Mouse (Mus musculus): ENCODE results near the gene Slc35a3.
"Not testable (repeated sequence)": the region's sequence is repeated elsewhere in the genome, so short reads cannot be mapped to it uniquely, and the experiment has no call there.

Gene Slc35a3

DNA sequence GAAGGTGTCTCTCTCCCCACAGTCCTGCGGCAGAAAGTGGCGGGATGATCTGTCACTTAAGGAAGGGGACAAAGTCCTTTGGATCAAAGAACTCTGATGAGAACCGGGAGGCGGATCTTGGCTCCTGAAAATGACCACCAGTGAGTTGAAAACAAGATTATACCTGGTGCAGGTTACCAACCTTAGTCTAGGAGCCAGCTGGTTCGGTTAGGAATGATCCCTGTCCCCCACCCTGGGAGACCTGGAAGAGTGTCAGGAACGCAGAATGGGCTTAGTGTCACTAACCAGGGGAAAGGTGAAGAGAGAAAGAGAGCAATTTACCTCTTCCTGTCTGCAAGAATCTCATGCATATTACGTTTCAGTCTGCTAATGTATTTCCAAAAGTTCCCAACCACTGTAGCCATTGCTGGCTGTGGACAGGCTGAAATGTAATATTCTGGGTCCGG lies at the start of gene Slc35a3:
Gene Slc35a3, minus strand, starts transcription at position 396 of the 446 bp plus-strand sequence.
- no peak for DNase-seq

DNA sequence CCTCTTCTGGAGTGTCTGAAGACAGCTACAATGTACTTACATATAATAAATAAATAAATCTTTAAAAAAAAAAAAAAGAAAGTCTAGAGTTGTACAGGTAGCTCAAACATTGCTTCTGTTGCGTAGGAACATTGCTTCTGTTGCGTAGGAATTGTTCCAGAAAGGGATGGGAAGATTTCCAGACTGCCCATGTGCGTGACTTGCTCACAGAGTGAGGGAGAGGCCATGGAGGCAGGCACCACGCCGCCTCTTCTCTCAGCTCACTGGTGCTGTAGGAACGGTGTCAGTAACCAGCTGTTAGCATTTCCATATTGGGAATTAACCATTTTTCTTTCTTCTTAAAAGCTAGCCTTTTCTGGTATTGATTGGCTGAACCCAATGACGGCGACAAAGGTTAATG lies 40.2 kb upstream of the Slc35a3 start:
- no peak for DNase-seq

DNA sequence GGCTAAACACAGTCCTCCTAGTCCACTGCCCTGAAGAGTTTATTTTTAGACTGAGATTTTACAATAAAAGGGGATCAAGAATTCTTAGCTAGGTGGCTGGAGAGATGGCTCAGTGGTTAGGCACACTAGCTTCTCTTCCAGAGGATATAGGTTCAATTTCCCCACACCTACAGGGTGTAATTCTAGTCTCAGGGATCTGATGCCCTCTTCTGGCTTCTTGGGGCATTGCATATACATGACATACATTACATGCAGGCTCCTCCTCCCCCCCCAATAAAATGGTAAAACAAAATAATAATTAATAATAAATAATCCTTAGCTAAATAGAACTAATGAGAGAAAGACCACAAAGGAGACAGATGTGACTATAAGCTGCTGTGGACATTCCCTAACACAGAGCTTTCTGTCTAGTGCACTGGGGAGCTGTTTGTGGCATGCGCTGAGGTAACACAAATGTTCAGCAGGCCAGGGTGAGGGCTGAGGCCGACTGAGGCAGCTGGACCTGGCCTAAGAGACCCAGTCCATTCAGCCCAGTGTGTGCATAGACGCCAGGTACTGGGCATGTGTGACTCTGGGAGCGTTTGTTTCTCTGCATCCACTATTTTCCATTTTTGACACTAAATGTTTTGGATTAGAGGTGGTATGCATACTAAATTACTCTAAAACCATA lies 38.7 kb upstream of the Slc35a3 start:
- peak; percentile 43 for DNase-seq

DNA sequence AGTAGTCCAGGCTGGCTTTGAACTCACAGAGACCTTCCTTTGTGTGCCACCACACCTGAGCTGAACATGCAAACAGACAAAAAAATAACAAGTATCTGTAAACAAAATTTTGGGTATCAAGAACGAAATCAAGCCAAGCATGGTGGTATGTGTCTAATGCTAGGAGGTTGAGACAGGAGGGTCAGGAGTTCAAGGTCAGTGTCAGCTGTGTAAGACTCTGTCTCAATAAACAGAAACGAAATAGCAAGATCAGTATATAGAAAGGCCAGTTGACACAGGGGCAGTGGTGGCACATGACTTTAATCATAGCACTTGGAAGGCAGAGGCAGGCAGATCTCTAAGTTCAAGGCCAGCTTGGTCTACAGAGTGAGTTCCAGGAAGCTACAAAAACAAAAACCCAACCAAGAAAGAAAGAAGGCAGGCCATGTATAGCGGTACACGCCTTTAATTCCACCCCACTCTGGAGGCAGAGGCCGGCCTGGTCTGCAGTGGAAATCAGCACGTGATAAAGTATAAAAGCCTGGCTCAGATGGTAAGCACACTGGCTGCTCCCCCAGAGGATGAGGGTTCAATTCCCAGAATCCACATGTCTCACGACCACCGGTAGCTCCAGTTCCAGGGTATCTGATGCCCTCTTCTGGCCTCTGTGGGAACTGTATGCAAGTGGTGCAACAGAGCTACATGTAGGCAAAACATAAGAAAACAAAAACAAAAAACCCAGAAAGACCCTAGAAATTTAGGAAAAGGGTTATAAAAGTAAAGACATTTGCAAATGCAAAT lies 36.0 kb upstream of the Slc35a3 start:
- peak; percentile 56 for DNase-seq

DNA sequence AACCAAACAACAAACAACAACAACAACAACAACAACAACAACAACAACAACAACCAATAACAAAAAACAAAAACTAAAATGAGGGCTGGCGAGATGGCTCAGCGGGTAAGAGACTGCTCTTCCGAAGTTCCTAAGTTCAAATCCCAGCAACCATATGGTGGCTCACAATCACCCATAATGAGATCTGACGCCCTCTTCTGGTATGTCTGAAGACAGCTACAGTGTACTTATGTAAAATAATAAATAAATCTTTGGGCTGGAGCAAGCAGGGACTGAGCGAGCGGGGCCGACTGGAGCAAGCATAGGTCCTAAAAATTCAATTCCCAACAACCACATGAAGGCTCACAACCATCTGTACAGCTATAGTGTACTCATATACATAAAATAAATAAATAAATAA lies 35.0 kb upstream of the Slc35a3 start:
- not testable (repeated sequence) for DNase-seq

DNA sequence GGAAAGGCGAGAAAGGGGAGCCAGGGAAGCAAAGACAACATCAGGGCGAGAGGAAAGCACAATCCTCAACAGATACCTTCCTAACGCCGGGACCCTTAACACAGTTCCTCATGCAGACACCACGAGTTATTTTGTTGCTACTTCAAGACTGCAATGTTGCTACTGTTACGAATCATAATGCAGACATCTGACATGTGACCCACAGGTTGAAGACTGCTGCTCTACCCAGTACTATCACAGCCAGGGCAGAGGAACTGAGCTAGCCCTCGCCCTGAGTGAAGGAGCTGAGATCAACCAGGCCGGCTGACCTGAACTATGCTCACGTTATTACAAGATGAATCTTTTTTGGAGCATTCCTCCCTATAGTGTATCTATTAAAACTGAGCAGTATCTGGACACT lies 28.3 kb upstream of the Slc35a3 start:
- no peak for DNase-seq

DNA sequence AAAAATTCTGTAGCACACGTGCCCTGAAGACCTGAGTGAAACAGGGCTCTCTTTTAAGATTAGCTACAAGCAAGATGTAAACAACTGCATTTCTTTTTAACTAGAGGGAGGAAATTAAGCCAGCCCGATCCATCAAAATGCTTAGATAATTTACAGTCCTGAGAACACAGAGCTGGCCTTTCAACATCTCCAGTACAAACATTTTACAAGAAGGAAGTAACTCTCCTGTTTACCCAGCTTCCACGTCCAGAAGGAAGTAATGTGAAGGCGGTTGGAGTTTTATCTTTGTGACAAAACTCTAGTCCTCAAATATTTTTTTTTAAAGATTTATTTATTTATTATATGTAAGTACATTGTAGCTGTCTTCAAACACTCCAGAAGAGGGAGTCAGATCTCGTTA lies 27.5 kb upstream of the Slc35a3 start:
- no peak for DNase-seq

DNA sequence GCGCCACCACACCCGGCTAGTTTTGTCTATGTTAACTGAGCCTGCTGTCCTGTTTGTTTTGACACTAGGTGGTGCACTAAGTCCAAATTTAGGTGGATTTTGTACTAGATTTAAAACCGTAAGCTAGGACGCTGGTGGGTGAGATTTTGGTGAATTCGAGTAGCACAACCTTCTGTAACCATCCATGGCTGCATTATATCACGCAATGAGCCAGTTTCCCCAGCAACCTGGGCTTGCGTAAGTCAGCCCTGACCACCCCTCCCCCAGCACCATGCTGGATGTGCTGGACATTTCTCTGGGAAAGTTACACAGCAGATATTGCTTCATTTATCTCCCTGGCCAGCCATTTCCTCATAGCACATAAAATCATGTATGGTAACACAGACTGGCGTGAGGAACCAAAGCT lies 24.7 kb upstream of the Slc35a3 start:
- DNase-seq = no peak

DNA sequence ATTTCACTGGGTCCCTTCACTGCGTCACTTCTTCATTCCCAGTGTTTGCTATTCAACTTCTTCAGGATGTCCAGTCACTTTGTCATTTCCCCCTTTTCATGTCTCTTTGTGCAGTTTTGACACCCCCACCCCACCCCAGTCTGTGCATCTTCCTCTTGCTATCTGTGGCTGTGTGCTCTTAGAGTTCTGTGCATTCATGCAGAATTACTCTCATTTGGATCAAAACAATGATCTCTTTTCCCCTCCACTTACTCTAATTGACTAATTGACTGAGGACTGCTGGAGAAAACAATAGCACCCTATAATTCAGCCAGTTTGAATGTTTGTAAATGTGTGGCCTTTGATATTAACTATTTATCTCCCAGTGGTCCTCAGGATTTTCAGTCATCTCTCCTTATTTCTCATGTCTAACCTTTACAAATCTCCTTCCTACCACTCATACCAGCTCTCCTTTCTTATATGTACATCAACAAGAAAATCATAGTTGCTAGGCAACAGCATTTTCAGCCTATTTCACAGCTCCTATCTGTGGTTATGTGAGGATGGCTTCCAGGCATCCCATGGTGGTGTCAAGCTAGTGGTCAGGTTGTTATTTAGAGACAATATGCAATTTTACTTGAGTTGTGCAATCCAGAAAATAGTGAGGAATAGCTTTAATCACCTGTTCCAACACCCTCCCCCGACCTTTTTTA lies 17.0 kb upstream of the Slc35a3 start:
- no peak for DNase-seq

DNA sequence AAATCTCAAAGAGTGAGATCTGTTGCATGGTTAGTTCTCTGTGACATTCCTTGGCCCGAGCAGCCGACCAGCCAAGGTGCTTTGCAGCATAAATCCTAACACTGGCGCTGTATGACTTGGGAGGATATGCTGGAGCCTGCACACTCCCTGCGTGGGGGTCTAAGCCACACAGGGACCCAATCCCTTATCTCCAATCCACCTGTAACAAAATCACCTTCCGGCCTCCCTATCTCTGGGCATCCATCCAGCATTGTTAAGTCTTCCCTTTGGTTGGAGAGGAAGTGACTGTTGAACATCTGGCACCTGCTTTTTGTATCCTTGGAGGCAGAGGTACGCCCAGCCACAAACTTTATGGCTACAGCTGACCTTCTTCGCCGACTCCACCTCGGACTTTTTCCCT lies 14.2 kb upstream of the Slc35a3 start:
- DNase-seq = no peak

DNA sequence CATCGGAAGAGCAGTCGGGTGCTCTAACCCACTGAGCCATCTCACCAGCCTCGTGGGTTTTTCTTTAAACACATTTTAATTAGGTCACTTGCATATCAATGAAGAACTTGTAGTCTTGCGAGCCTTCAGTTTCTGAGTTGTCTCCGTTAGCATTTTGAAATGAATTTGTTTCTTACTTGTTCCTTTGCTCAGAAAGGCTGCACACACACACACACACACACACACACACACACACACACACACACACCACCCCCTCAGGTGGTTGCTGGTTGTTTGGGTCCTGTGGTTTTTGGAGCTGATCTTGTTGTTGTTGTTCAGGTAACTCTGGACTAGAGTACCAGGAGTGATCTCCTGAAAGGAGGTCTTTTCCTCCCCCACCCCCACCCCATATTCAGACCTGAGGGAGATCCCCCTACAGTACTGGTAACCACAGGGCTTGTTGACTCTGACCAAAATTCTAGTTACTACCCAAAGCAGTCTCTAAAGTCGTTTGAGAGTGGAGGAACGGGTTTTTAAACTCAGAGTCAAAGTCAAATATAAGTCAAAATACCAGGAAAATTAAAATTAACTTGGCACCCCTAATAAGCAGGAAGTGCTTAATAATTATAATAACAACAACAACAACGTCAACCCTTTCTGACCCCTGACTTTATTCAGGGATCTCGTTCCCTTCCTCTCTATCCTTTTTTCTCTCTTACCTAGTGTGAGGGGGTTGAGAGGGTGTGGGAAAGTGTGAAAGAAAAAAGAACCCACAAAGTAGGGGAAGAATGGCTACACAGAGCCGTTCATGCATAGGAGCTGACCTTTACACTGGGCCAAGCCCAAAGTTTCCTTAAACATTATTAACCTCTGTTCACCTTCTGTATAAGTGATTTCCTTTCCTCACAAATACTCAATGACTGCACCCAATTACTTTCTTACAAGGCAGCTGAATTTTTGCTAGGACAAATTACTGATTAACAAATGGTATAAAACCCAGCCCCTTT lies 11.2 kb upstream of the Slc35a3 start:
- DNase-seq = no peak

DNA sequence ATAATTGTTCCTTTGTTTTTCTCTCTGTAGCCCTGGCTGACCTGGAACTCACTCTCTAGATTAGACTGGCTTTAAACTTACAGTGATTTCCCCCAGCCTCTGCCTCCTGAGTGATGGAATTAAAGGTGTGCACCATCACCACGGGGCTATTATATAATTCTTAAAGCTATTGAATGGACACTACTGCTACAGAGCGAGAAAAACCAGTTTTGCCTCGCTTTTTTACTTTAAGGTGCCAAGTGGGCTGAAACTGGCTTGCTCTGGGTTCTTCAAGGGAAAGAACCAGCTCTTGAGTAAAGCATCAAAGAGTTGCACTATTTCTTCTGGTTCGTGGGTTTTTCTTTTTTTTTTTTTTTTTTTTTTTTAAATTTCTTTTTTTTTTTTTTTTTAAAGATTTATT lies 10.3 kb upstream of the Slc35a3 start:
- no peak for DNase-seq

DNA sequence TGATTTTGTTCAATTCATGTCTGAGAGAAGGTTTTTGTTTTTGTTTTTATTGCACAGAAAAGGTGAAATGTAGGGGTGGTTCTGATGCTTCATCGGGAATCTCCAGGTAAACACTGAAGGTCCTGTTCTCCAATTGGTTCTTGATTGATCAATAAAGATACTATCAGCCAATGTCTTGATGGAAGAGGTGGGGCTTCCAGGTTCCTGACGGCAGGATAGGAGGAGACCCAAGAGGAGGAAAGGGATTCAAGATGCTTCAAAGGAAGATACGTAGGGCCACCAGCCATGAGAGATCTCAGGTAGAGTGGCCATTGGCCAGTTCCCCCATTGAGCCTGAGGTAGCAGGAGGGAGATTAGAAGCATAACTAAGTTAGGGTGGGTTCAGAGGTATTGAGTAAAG lies 6.3 kb upstream of the Slc35a3 start:
- no peak for DNase-seq

DNA sequence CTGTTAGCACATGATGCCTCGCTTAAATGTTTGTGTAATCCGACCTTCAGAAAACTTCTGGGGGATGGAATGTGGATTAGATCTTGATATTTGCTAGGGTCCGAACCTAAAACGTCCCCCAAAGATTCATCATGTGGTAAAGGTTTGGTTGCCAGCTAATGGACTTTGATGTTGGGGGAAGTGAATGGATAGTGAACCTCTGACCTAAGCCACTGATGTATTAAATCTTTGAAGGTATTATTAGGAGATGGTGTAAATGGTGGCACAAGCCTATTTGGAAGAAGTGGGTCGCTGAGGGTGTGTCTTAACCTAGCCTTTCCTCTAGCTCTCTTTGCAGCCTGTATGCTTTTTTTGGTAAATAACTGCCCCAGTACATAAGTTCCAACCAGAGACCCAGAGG lies 400 bp upstream of the Slc35a3 start:
- no peak for DNase-seq

DNA sequence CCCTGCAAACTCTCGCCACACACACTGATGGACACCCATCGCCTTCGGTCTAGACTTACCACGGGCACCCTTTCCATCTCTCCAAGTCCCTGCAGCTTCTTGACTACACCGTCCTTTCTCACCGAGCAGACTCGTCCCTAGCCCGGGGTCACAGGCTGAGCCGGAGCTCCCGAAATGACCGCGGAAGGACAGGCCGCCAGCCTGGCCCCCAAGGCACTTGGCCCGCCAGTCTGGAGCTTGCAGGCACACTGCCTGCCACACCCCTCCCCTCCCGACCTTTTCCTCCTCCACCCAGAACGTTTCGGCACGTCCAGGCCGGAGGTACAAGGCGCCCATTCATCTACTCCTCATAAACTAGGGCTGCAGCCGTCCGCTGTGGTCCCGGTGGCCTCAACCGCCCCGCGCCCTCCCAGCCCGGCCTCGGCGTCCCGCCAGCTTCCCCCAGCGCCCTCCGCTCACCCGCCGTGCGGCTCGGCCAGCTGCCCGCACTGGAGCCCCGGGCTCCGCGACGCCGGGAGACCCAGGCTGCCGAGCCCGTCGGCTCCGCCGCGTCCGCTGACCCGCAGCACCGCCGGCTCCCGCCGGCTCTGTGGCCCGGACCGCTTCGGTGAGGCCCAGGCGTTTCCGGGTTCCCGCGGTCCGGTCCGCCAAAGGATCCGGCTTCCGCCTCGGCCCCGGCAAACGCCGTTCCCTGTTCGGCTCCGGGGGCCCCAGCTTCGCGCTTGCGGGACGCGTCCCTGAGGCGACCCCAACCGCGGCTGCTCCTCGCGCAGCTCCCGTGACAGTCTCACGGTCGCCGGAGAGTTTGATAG lies 801 bp downstream of the Slc35a3 start:
- DNase-seq = peak; percentile 82

DNA sequence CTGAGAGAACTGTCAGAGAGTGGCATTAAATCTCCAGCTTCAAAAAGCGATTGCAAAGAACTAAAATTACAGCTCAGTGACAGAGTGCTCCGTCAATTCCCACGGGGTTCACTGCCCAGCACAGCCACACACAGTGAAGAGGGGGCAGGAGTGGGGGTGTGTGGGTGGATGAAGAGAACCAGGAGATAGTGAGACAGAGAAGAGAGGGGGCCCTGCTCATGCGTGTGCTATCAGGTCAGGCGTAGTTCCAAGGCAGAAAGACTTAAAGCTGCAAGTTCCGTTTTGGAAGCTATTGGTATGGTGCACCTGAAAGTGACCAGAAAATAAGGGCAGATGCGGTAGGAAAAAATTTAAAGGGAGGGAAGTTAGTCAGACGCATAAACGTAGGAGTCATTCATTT lies 1.7 kb downstream of the Slc35a3 start:
- DNase-seq = no peak

DNA sequence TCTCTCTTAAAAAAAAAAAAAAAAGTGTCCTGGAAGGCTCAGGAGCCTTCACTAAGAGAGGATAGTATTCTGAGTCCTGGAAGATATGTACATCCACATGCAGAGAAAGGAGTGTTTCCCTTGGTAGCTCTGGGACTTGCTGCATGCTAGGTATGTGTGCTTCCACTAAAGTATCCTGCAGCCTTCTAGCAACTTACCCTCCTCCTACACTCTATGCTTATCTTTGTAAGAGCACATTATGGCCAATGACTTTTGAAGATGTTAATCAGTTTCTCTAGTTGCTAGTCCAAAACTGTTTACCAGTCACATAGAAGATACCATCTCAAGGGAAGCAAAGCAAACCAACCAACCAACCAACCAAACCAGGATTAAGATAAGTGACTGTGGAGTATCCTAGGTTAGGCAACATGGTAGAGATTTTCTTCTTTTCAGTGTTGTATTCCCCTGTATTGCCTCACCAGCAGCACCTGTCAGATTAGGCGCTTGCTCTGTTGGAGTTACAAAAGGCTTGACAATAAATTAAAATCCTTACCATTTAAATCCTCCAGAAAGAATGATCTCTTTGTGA lies 6.9 kb downstream of the Slc35a3 start:
- DNase-seq = no peak

DNA sequence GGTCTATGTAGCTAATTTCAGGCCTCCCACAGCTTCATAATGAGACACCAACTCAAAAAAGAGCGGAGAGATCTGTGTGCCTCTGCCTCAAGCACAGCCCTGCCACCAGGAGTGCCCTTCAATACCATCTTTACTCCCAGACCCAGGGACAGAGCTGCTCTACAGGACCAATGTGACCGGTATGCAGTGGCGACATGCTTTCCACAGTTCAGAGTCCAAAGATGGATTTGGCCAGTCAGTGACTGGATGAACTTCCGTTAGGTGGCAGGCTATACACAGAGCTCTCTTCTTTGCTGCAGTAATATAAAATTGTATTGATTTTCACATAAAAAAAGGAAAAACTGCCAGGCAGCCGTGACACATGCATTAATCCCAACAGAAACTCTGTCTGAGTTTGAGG lies 8.8 kb downstream of the Slc35a3 start:
- DNase-seq = no peak

DNA sequence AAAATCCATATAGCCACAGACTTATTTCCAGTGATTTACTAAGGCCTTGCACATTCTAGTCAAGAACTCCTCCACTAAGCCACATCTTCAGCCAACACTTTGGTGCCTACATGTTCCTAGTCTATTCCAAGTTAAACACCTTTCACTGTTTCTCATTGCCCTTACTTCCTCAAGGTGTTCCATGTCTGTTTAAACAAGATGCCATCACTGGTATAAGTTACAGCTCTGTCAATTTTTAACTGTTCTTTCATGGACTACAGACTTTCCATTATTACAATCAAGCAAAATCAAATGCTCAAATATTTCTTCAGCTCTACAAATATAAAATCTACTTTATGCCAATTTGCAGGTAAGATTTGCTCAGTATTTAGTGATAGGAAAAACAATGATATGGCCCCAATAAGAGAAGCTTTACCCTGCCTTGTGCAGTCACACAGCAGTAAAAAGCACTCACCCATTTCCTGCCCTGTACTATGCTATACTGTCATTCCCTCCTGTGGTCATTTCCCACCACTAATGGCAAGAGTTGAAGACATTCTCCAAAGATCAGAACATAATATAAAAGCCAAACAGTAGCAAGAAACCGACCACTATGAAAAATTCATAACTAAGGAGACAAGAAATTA lies 9.9 kb downstream of the Slc35a3 start:
- no peak for DNase-seq

DNA sequence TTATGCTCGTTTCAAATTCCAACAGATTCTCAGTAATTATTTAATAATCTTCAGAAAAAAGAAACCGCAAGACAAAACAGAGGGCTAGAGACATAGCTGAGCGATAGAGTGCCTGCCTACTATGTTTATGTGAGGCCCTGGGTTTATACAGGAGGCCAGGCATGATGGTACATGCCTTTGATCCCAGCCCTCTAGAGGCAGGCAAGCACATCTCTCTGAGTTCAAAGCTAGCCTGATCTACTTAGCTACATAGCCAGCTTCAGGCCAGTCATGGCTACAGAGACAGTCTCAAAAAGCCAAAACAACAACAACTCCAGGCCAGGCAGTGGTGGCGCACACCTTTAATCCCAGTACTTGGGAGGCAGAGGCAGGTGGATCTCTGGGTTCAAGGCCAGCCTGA lies 11.0 kb downstream of the Slc35a3 start:
- no peak for DNase-seq

DNA sequence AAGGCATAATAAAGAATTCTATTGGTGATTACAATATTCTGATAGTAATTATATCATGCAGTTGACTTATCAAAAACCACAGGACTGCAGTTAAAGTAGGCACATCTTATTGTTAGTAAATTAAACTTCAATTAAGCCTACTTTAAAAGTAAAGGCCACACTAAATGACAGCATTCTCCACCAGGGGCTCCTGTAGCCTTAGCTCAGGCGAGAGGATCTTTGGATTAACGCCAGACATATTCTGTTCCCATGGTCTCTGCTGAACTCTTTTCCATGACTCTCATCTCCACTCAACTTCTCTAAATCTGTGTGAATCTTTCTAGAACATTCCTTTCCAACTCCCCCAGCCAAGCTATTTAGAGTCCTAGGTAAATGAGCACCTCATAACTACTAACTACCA lies 13.8 kb downstream of the Slc35a3 start:
- DNase-seq = no peak

All from right cerebral cortex, postnatal 4 days (tissue).